Mouse (Mus musculus) liver, adult 2 months (tissue): Measurements from ENCODE around the gene Jarid2.

Source experiments
- CTCF ChIP-seq: fragments of 200-500 bp; IDR thresholded peaks from 2 replicates; pipeline ENCODE4 v1.5.1; 2011; ENCODE audit warnings: low read depth, low read length, control low read depth
- POLR2A ChIP-seq: fragments of 200-500 bp; IDR thresholded peaks from 2 replicates; pipeline ENCODE4 v1.6.1; 2011; ENCODE audit warnings: low read length, control low read depth; ENCODE audit not compliant: insufficient read depth; ENCODE audit errors: extremely low read depth

GRCm38 (mm10) chr13:44828903-44829302, 99.6 kb downstream of the Jarid2 start:
- TF ChIP-seq CTCF (no peak), POLR2A (no peak)
